Mouse (Mus musculus) brain, adult 2 months (tissue): ENCODE data around the gene Cacna1f.

ENCODE experiments used
- DNase-seq: peaks from one replicate; pipeline ENCODE4 v3.0.0; 2011; ENCODE audit warnings: low read depth, low spot score

The Cacna1f gene

GRCm38 (mm10) chrX:7674284-7675000 is 67.6 kb downstream of the Cacna1f start:
- DNase-seq: peak; percentile 36

GRCm38 (mm10) chrX:7675001-7675380 is 68.1 kb downstream of the Cacna1f start:
- DNase-seq: no peak

- DNase-seq: peak; percentile 47
These were observed 72.1 kb downstream of the Cacna1f start for GRCm38 (mm10) chrX:7678986-7679385.

GRCm38 (mm10) chrX:7679405-7680056 is 72.6 kb downstream of the Cacna1f start:
- DNase-seq: peak; percentile 94

GRCm38 (mm10) chrX:7680057-7680412 is 73.2 kb downstream of the Cacna1f start:
- no peak for DNase-seq

GRCm38 (mm10) chrX:7680864-7681263 is 74.0 kb downstream of the Cacna1f start, which contains the start of gene Magix:
Gene Magix, minus strand, starts transcription at chrX:7681251.
- peak; percentile 26 for DNase-seq
